Mouse (Mus musculus) heart, embryonic 16.5 days (tissue): ENCODE measurements around the gene Sun5. TPM values are rescaled to one million over a fixed set of nuclear protein-coding genes. Genes with fewer than 3 reads are reported as not detected.

ENCODE experiments used
- ATAC-seq: fragments of 200-750 bp; cut with Nextera tagmentation; replicated peaks from 2 replicates; pipeline ENCODE4 v1.8.0; 2017; ENCODE audit warnings: moderate number of reproducible peaks; ENCODE audit not compliant: insufficient read depth, low FRiP score; ENCODE audit errors: extremely low read depth
- H3K27ac ChIP-seq: fragments of 300-500 bp; sonication (generic); 2 replicates; pipeline ENCODE4 v1.5.1; 2014; ENCODE audit warnings: mild to moderate bottlenecking, low read length, control low read depth, moderate library complexity
- H3K27me3 ChIP-seq: fragments of 300-500 bp; sonication (generic); 2 replicates; pipeline ENCODE4 v1.6.1; 2014; ENCODE audit warnings: low read length, mixed read lengths; ENCODE audit not compliant: control insufficient read depth, insufficient read depth
- H3K36me3 ChIP-seq: fragments of 300-500 bp; sonication (generic); 2 replicates; pipeline ENCODE4 v1.6.1; 2014; ENCODE audit not compliant: control insufficient read depth, insufficient read depth
- H3K4me1 ChIP-seq: fragments of 300-500 bp; sonication (generic); 2 replicates; pipeline ENCODE4 v1.6.1; 2014; ENCODE audit warnings: low read length, mixed read lengths; ENCODE audit not compliant: control insufficient read depth, insufficient read depth
- H3K4me2 ChIP-seq: fragments of 300-500 bp; sonication (generic); 2 replicates; pipeline ENCODE4 v1.6.1; 2014; ENCODE audit warnings: low read depth, mild to moderate bottlenecking, control low read depth, low read length
- H3K4me3 ChIP-seq: fragments of 300-500 bp; sonication (generic); 2 replicates; pipeline ENCODE4 v1.5.1; 2014; ENCODE audit warnings: mild to moderate bottlenecking, control low read depth, low read length
- H3K9ac ChIP-seq: fragments of 300-500 bp; sonication (generic); 2 replicates; pipeline ENCODE4 v1.6.1; 2014; ENCODE audit warnings: low read length, control low read depth
- H3K9me3 ChIP-seq: fragments of 300-500 bp; sonication (generic); replicated peaks from 2 replicates; pipeline ENCODE4 v1.6.1; 2016; ENCODE audit warnings: low read length; ENCODE audit not compliant: control insufficient read depth
- WGBS: fragments of 180-500 bp; shearing (Covaris S2); extraction: QIAGEN DNeasy Blood & Tissue Kit; methylation state at CpG from one replicate; pipeline ENCODE4 v1.1.7; 2014; 5-methylcytosine and 5-hydroxymethylcytosine counted together
- polyA plus RNA-seq: library from polyadenylated mRNA; unstranded; fragments of >200 nt; fragmentation: Nextera tagmentation; extraction: Ambion mirVana; gene quantifications from 2 replicates; pipeline ENCODE4 v1.2.1, GENCODE M21; 2015

Gene Sun5
- polyA plus RNA-seq, 1 experiment from 2014 or later = not detected

DNA sequence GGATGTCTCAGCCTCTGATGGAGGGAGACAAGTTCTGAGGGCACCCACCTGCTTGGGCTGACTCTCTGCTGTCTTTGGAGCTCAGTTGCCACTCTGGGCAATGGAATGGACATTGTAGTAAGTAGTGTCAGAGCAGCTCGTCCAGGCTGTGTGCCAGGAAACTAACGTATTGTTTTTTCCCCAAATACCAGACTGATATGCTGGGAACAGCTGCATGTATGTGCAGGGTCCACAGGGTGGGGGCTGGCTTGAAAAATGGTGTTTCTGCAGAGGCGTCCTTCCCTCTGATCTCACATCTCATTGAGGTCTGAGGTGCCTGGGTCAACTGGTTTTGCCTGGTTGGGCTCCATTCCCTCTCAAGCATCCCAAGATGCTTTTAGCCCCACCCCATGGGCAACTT is 10.2 kb downstream of the Sun5 start:
- WGBS = 39% methylated on average over 3 of the region's 3 CpGs
- ATAC-seq = no peak
- Histone ChIP-seq H3K4me2 (no peak overlapping the region), H3K27ac (no peak overlapping the region), H3K4me1 (no peaks in the 10 kb centered on the region), H3K9me3 (no peaks in the 10 kb centered on the region), H3K36me3 (no peaks in the 10 kb centered on the region), H3K4me3 (no peak overlapping the region), H3K9ac (no peak overlapping the region), H3K27me3 (no peaks in the 10 kb centered on the region; the same call in 1 of the 2 replicates)

DNA sequence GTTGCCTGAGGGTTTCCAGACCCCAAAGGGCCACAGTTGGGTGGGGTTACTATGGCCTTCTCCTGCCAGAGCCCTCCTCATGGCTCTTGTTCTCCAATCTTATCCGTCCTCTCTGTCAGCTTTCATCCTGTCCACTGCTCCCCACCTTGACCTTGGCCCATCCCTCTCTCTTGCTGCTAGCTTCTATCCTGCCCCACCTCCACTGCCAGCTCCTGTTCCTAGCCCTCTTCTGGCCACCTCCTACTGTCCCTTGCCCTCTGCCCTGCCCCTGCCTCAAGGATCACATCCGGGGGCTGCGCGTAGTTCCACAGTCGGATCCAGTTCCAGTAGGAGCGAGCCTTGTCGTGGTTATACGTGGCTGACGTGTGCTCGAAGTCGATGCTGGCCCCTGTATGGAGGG is 10.6 kb downstream of the Sun5 start:
- Histone ChIP-seq H3K4me3 (no peak overlapping the region), H3K27me3 (no peaks in the 10 kb centered on the region; the same call in 1 of the 2 replicates), H3K36me3 (no peaks in the 10 kb centered on the region), H3K9ac (no peak overlapping the region), H3K27ac (no peak overlapping the region), H3K4me2 (no peak overlapping the region), H3K4me1 (no peaks in the 10 kb centered on the region), H3K9me3 (no peaks in the 10 kb centered on the region)
- 87% methylated on average over 11 of the region's 11 CpGs for WGBS
- no peak for ATAC-seq

DNA sequence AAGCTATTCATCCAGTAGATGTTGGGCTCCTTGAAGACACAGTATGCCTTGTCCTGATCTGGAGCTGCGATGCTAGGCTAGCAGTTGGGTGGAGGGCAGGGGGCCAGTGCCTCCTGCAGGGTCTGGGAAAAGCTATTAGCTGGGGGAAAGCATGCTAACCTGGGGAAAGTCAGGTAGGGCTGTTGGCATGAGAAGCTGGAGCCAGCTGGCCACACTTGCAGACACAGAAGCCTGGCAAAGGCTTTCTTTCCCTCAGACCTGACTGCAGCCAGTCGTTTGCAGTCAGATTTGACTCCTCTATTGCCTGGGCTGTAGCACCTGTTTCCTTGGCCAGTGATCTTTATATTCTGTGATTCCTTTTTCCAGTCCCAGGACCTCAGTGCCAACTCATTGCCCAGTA is 11.3 kb downstream of the Sun5 start:
- Histone ChIP-seq H3K36me3 (no peaks in the 10 kb centered on the region), H3K4me3 (no peak overlapping the region), H3K4me1 (no peaks in the 10 kb centered on the region), H3K9me3 (no peaks in the 10 kb centered on the region), H3K9ac (no peak overlapping the region), H3K27ac (no peak overlapping the region), H3K4me2 (no peak overlapping the region), H3K27me3 (no peaks in the 10 kb centered on the region; the same call in 1 of the 2 replicates)
- ATAC-seq = no peak
- 59% methylated on average over 2 of the region's 2 CpGs for WGBS

DNA sequence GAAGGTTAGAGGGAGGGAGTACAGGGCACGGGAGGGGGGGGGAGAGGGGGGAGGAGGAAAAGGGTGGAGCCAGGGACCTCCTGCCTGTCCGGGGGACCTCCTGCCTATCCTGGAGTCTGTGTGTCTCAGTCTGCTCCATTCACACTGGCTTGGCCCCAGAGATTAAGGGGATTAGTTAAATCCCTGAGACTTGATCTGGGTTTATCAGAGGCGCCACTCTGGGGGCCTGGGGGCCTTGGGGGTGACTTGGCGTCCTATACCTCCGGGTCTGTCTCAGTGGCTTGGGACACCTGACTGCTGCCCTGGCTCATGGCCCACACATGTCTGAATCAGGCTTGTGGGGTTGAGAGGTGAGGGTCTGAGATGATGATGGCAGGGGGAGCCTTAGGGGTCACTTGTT is 17.3 kb downstream of the Sun5 start:
- Histone ChIP-seq H3K9ac (no peak overlapping the region), H3K4me1 (no peaks in the 10 kb centered on the region), H3K36me3 (no peaks in the 10 kb centered on the region), H3K9me3 (no peaks in the 10 kb centered on the region; the same call in 1 of the 2 replicates), H3K27me3 (no peaks in the 10 kb centered on the region), H3K4me2 (no peak overlapping the region), H3K4me3 (no peak overlapping the region), H3K27ac (no peak overlapping the region)
- 15% methylated on average over 4 of the region's 5 CpGs for WGBS
- no peak; the same call in 1 of the 2 replicates for ATAC-seq

DNA sequence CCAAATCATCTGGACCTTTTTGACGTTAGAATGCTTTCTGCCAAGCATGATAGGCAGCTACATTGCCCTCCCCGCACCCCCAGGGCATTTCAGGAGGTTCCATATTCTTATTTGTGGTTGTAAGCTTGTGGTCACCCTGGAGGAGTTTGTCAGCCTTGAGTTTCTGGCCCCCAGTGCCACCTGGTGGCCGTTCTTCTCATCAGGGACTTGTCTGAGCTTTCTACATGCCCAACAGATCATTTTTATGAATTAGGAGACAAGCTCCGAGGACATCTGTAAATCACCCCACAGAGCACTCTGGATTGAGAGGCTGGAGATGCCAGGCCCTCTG is 19.9 kb downstream of the Sun5 start:
- H3K4me1 ChIP-seq = no peaks in the 10 kb centered on the region
- no peak overlapping the region for H3K27ac ChIP-seq
- 40% methylated on average over 4 of the region's 4 CpGs for WGBS
- no peak overlapping the region for H3K4me2 ChIP-seq
- no peaks in the 10 kb centered on the region for H3K27me3 ChIP-seq
- ATAC-seq = no peak
- no peak overlapping the region for H3K9ac ChIP-seq
- no peaks in the 10 kb centered on the region for H3K36me3 ChIP-seq
- H3K4me3 ChIP-seq = no peak overlapping the region
- H3K9me3 ChIP-seq = no peaks in the 10 kb centered on the region; the same call in 1 of the 2 replicates

DNA sequence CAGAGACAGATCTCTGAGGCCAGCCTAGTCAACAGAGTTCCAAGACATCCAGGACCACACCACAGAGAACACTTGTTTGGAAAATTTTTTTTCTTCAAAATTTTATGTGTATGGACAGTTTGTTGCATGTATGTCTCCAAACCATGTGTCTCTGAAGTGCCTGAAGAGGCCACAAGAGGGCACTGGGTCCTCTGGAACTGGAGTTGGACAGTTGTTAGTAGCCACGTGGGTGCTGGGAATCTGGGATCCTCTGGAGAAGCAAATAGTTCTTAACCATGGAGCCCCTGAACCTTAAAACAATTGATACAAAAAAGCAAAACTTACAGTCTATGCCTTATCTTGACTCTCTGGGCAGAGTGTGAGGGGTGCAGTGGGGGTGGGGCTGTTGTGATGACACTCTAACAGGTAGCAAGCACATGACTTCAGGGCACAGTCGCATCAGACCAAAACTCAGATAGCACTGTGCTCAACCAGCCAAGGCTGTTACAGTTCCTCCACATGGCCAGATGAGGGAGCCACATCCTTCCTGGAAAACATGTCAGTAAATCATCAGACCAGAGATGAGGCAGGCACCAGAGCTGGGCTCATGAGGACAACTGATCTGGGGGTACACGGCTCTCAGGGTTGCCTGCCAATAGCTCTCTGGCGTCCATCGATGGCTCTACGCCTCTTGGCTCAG is 20.4 kb downstream of the Sun5 start:
- no peak for ATAC-seq
- H3K4me1 ChIP-seq = no peaks in the 10 kb centered on the region
- no peak overlapping the region for H3K4me2 ChIP-seq
- no peak overlapping the region for H3K9ac ChIP-seq
- H3K36me3 ChIP-seq = no peaks in the 10 kb centered on the region
- no peaks in the 10 kb centered on the region for H3K27me3 ChIP-seq
- H3K9me3 ChIP-seq = no peaks in the 10 kb centered on the region; the same call in 1 of the 2 replicates
- no peak overlapping the region for H3K4me3 ChIP-seq
- 79% methylated on average over 6 of the region's 6 CpGs for WGBS
- no peak overlapping the region for H3K27ac ChIP-seq

DNA sequence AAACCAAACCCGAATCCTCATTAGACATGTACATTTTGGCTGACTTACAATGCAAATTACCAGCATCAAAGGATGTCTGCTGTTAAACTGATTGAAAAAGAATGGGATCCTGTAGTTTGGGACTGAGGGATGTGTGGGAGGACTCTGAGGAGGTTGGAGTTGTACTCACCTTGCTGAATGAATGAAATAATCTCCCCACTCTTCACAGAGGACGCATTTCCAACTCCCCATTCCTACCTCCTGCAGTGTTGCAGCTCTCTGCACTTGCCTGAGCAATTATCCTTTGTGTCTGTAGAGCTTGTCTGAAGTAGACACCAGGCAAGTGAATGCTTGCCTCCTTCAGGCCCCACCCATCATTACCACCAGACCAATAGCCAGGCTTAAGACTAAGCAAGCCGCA is 22.5 kb downstream of the Sun5 start:
- WGBS = 82% methylated on average over 3 of the region's 3 CpGs
- no peak overlapping the region for H3K4me2 ChIP-seq
- no peak overlapping the region for H3K4me3 ChIP-seq
- H3K9me3 ChIP-seq = no peaks in the 10 kb centered on the region; the same call in 1 of the 2 replicates
- H3K36me3 ChIP-seq = no peaks in the 10 kb centered on the region
- no peak overlapping the region for H3K9ac ChIP-seq
- H3K27ac ChIP-seq = no peak overlapping the region
- no peaks in the 10 kb centered on the region for H3K4me1 ChIP-seq
- ATAC-seq = no peak
- H3K27me3 ChIP-seq = no peaks in the 10 kb centered on the region

DNA sequence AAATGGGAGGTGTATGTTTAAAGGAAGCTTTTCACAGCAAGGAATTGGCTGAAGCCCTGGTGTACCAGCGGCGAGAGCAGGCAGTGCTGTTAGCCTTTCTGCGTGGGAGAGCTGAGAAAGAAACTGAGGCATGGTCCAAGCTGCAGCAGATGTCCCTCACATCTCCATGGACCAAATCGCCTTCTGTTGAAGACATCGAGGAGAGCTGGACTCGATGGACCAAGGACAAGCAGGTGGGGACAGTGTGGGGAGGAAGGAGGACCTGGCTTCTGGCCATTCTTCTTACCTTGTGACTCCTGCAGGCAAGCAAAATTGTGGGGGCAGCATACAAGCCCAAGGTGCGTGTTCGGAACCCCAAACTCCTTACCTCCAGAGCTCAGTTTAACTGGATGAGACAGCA is 28.0 kb downstream of the Sun5 start:
- no peak overlapping the region for H3K4me2 ChIP-seq
- no peak overlapping the region for H3K27ac ChIP-seq
- no peaks in the 10 kb centered on the region for H3K9me3 ChIP-seq
- H3K9ac ChIP-seq = no peak overlapping the region
- H3K4me1 ChIP-seq = no peaks in the 10 kb centered on the region
- no peaks in the 10 kb centered on the region for H3K27me3 ChIP-seq
- no peak overlapping the region for H3K4me3 ChIP-seq
- 80% methylated on average over 8 of the region's 8 CpGs for WGBS
- H3K36me3 ChIP-seq = no peaks in the 10 kb centered on the region
- ATAC-seq = no peak

DNA sequence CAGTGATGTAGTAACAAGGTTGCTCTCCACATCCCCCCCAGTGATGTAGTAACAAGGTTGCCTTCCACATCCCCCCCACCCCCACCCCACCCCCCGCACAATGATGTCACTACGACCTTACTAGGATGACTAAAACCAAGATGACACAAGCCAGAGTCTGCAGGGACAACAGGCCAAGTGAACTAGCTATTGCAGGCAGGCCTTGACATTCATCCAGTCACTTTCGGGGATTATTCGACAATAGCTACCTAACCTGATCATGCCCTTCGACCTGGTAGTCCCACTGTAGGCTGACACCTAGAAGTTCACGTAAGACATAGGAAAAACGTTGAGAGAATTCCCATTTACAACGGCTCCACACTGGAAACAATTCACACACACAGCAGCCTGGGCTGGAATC is 37.6 kb downstream of the Sun5 start:
- H3K27me3 ChIP-seq = no peaks in the 10 kb centered on the region
- no peak overlapping the region for H3K27ac ChIP-seq
- no peaks in the 10 kb centered on the region for H3K4me1 ChIP-seq
- H3K36me3 ChIP-seq = no peaks in the 10 kb centered on the region
- H3K9ac ChIP-seq = no peak overlapping the region
- ATAC-seq = no peak
- no peak overlapping the region for H3K4me2 ChIP-seq
- WGBS = 79% methylated on average over 8 of the region's 8 CpGs
- H3K9me3 ChIP-seq = no peaks in the 10 kb centered on the region
- H3K4me3 ChIP-seq = no peak overlapping the region
